Mouse (Mus musculus): ENCODE measurements around the gene Gdf15. TPM values are rescaled to one million over a fixed set of nuclear protein-coding genes. Genes with fewer than 3 reads are reported as not detected.

The Gdf15 gene
- polyA plus RNA-seq, 1 experiment from 2014 or later = 1.3 TPM

- WGBS = 63% methylated on average over 10 of the region's 10 CpGs
- Histone ChIP-seq H3K9me3 (ENCODE audit: low read length) (no peaks in the 10 kb centered on the region), H3K9ac (replicated peaks; ENCODE audit: low read depth) (no peak overlapping the region), H3K27me3 (replicated peaks; ENCODE audit: insufficient read depth, low read length) (no peaks in the 10 kb centered on the region), H3K4me1 (ENCODE audit: insufficient read depth, low read depth, low read length) (peaks cover 20% of the 10 kb centered on the region), H3K4me2 (replicated peaks; ENCODE audit: low read depth, low read length) (no peak overlapping the region), H3K4me3 (ENCODE audit: low read depth, low read length) (no peak overlapping the region), H3K27ac (ENCODE audit: low read length) (0 out of 2 replicates have a peak overlapping the region, but pooled peaks have one; percentile 80), H3K36me3 (ENCODE audit: insufficient read depth, low read length) (no peaks in the 10 kb centered on the region)
- TF ChIP-seq EP300 (IDR thresholded peaks at IDR 0.05) = no peak
- TF ChIP-seq CTCF (IDR thresholded peaks at IDR 0.05) = no peak
- no peak for ATAC-seq
- peak; percentile 56 for DNase-seq (ENCODE audit: low spot score)
Observed at GRCm38 (mm10) chr8:70671615-70672324, 39.5 kb upstream of the Gdf15 start.

- no peak for TF ChIP-seq CTCF (IDR thresholded peaks at IDR 0.05)
- no peak for TF ChIP-seq EP300 (IDR thresholded peaks at IDR 0.05)
Observed at GRCm38 (mm10) chr8:70667071-70667470, 34.8 kb upstream of the Gdf15 start.

GRCm38 (mm10) chr8:70665599-70665998 lies 33.3 kb upstream of the Gdf15 start:
- H3K4me3 ChIP-seq (ENCODE audit: low read depth, low read length) = no peak overlapping the region
- TF ChIP-seq CTCF (IDR thresholded peaks at IDR 0.05) (no peak), EP300 (IDR thresholded peaks at IDR 0.05) (no peak)
- no peaks in the 10 kb centered on the region for H3K4me1 ChIP-seq (ENCODE audit: insufficient read depth, low read depth, low read length)
- H3K9ac ChIP-seq (replicated peaks; ENCODE audit: low read depth) = no peak overlapping the region
- DNase-seq (ENCODE audit: low spot score) (no peak), ATAC-seq (no peak)
- no peaks in the 10 kb centered on the region for H3K9me3 ChIP-seq (ENCODE audit: low read length)
- H3K36me3 ChIP-seq (ENCODE audit: insufficient read depth, low read length) = no peaks in the 10 kb centered on the region
- H3K27ac ChIP-seq (ENCODE audit: low read length) = no peak overlapping the region
- 50% methylated on average over 2 of the region's 2 CpGs for WGBS
- H3K4me2 ChIP-seq (replicated peaks; ENCODE audit: low read depth, low read length) = no peak overlapping the region
- H3K27me3 ChIP-seq (replicated peaks; ENCODE audit: insufficient read depth, low read length) = no peaks in the 10 kb centered on the region

More at GRCm38 (mm10) chr8:70667071-70667470, 34.8 kb upstream of the Gdf15 start:
- no peak overlapping the region for H3K4me3 ChIP-seq (ENCODE audit: low read depth, low read length)
- ATAC-seq (peak; percentile 75), DNase-seq (ENCODE audit: low spot score) (peak; percentile 53)
- no peaks in the 10 kb centered on the region for H3K27me3 ChIP-seq (replicated peaks; ENCODE audit: insufficient read depth, low read length)
- H3K4me1 ChIP-seq (ENCODE audit: insufficient read depth, low read depth, low read length) = no peaks in the 10 kb centered on the region
- WGBS = 41% methylated on average over 5 of the region's 5 CpGs
- no peak overlapping the region for H3K27ac ChIP-seq (ENCODE audit: low read length)
- H3K9me3 ChIP-seq (ENCODE audit: low read length) = no peaks in the 10 kb centered on the region
- H3K36me3 ChIP-seq (ENCODE audit: insufficient read depth, low read length) = no peaks in the 10 kb centered on the region
- no peak overlapping the region for H3K9ac ChIP-seq (replicated peaks; ENCODE audit: low read depth)
- no peak overlapping the region for H3K4me2 ChIP-seq (replicated peaks; ENCODE audit: low read depth, low read length)

GRCm38 (mm10) chr8:70664631-70665030 lies 32.4 kb upstream of the Gdf15 start:
- 73% methylated on average over 3 of the region's 3 CpGs for WGBS
- ATAC-seq = no peak

GRCm38 (mm10) chr8:70663691-70664090 lies 31.4 kb upstream of the Gdf15 start:
- DNase-seq (ENCODE audit: low spot score) (no peak), ATAC-seq (no peak)
- Histone ChIP-seq H3K4me1 (ENCODE audit: insufficient read depth, low read depth, low read length) (peaks cover 7% of the 10 kb centered on the region; the same call in 1 of the 2 replicates), H3K27ac (ENCODE audit: low read length) (no peak overlapping the region), H3K9ac (replicated peaks; ENCODE audit: low read depth) (no peak overlapping the region), H3K9me3 (ENCODE audit: low read length) (no peaks in the 10 kb centered on the region), H3K4me2 (replicated peaks; ENCODE audit: low read depth, low read length) (no peak overlapping the region), H3K4me3 (ENCODE audit: low read depth, low read length) (no peak overlapping the region), H3K27me3 (replicated peaks; ENCODE audit: insufficient read depth, low read length) (no peaks in the 10 kb centered on the region), H3K36me3 (ENCODE audit: insufficient read depth, low read length) (no peaks in the 10 kb centered on the region)
- no peak for TF ChIP-seq CTCF (IDR thresholded peaks at IDR 0.05)
- TF ChIP-seq EP300 (IDR thresholded peaks at IDR 0.05) = no peak
- 35% methylated on average over 4 of the region's 4 CpGs for WGBS

More at GRCm38 (mm10) chr8:70664631-70665030, 32.4 kb upstream of the Gdf15 start:
- no peak for DNase-seq (ENCODE audit: low spot score)
- no peaks in the 10 kb centered on the region for H3K9me3 ChIP-seq (ENCODE audit: low read length)
- TF ChIP-seq EP300 (IDR thresholded peaks at IDR 0.05) = no peak
- TF ChIP-seq CTCF (IDR thresholded peaks at IDR 0.05) = no peak
- no peak overlapping the region for H3K4me2 ChIP-seq (replicated peaks; ENCODE audit: low read depth, low read length)
- no peak overlapping the region for H3K27ac ChIP-seq (ENCODE audit: low read length)
- no peak overlapping the region for H3K9ac ChIP-seq (replicated peaks; ENCODE audit: low read depth)
- no peaks in the 10 kb centered on the region for H3K36me3 ChIP-seq (ENCODE audit: insufficient read depth, low read length)
- H3K4me1 ChIP-seq (ENCODE audit: insufficient read depth, low read depth, low read length) = 0 out of 2 replicates have a peak, but pooled peaks cover 2% of the 10 kb centered on the region
- no peaks in the 10 kb centered on the region for H3K27me3 ChIP-seq (replicated peaks; ENCODE audit: insufficient read depth, low read length)
- no peak overlapping the region for H3K4me3 ChIP-seq (ENCODE audit: low read depth, low read length)

- Histone ChIP-seq H3K4me1 (ENCODE audit: insufficient read depth, low read depth, low read length) (peaks cover 13% of the 10 kb centered on the region; the same call in 1 of the 2 replicates), H3K4me2 (replicated peaks; ENCODE audit: low read depth, low read length) (peak within 1 kb of the TSS; percentile 81), H3K9ac (replicated peaks; ENCODE audit: low read depth) (peak within 1 kb of the TSS; percentile 68), H3K9me3 (ENCODE audit: low read length) (no peaks in the 10 kb centered on the region), H3K27ac (ENCODE audit: low read length) (peak within 1 kb of the TSS; percentile 79), H3K27me3 (replicated peaks; ENCODE audit: insufficient read depth, low read length) (no peaks in the 10 kb centered on the region), H3K4me3 (ENCODE audit: low read depth, low read length) (peak within 1 kb of the TSS; percentile 68), H3K36me3 (ENCODE audit: insufficient read depth, low read length) (peaks cover 9% of the 10 kb centered on the region; the same call in 1 of the 2 replicates)
- ATAC-seq (peak; percentile 54), DNase-seq (ENCODE audit: low spot score) (peak; percentile 67)
- WGBS = 3% methylated on average over 14 of the region's 14 CpGs
- no peak for TF ChIP-seq CTCF (IDR thresholded peaks at IDR 0.05)
- TF ChIP-seq EP300 (IDR thresholded peaks at IDR 0.05) = no peak
Observed at GRCm38 (mm10) chr8:70660273-70660725, 28.0 kb upstream of the Gdf15 start, which contains the start of gene Pgpep1. TSS of gene Pgpep1 (minus strand) at chr8:70660388.

All from lung, postnatal 0 days (tissue).